Mouse (Mus musculus) lung, adult 2 months (tissue): ENCODE data around the gene Haus3. TPM values are rescaled to one million over a fixed set of nuclear protein-coding genes. Genes with fewer than 3 reads are reported as not detected.

ENCODE experiments used
- DNase-seq: peaks from one replicate; pipeline ENCODE4 v3.0.0; 2022
- H3K4me1 ChIP-seq: fragments of 200-500 bp; 2 replicates; pipeline ENCODE4 v1.6.1; 2011; ENCODE audit warnings: low read length; ENCODE audit not compliant: control insufficient read depth, insufficient read depth
- H3K4me3 ChIP-seq: fragments of 200-500 bp; replicated peaks from 2 replicates; pipeline ENCODE3; 2011; ENCODE audit warnings: low read depth, mild to moderate bottlenecking, control low read depth, low read length; ENCODE audit errors: extremely low read depth
- CTCF ChIP-seq: fragments of 200-500 bp; IDR thresholded peaks from 2 replicates; pipeline ENCODE4 v1.5.1; 2011; ENCODE audit warnings: mild to moderate bottlenecking, low read length, control low read depth; ENCODE audit not compliant: insufficient read depth
- POLR2A ChIP-seq: fragments of 200-500 bp; IDR thresholded peaks from 2 replicates; pipeline ENCODE4 v1.6.1; 2011; ENCODE audit warnings: low read depth, mild to moderate bottlenecking, control low read depth, low read length, borderline replicate concordance; ENCODE audit errors: extremely low read depth
- WGBS: fragments of 180-500 bp; shearing (Covaris S2); methylation state at CpG from one replicate; pipeline ENCODE4 v1.1.7; 2018; 5-methylcytosine and 5-hydroxymethylcytosine counted together
- polyA plus RNA-seq: library from polyadenylated mRNA; depleted of rRNA; stranded (reverse); fragments of >200 nt; gene quantifications from 2 replicates; pipeline ENCODE4 v1.2.3, GENCODE M21; 2012

Haus3 gene
- polyA plus RNA-seq, 1 experiment = 0.46 TPM

DNA sequence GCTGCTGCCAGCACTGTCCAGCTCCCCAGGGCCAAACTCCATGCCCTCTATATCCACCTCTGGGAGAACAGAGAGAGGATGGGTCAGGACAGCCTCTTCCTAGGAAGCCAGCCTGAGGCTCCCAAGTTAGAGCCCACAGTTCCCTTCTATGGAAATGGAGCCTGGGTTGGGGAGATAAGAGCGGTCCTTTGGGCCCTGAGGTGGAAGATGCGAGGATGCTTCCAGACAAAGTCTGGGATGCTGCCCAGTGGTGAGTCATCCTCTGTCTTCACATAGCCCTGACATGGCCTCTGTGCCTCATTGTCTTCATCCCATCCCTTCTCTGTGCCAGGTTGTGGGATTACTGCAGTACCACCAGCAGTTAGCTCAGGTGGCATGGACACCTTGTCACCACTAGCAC, 7.8 kb upstream of the Haus3 start:
- no peak for TF ChIP-seq POLR2A
- no peak for TF ChIP-seq CTCF
- Histone ChIP-seq H3K4me1 (peaks cover 12% of the 10 kb centered on the region), H3K4me3 (no peak overlapping the region)
- DNase-seq = no peak
- WGBS = 80% methylated on average over 2 of the region's 2 CpGs

DNA sequence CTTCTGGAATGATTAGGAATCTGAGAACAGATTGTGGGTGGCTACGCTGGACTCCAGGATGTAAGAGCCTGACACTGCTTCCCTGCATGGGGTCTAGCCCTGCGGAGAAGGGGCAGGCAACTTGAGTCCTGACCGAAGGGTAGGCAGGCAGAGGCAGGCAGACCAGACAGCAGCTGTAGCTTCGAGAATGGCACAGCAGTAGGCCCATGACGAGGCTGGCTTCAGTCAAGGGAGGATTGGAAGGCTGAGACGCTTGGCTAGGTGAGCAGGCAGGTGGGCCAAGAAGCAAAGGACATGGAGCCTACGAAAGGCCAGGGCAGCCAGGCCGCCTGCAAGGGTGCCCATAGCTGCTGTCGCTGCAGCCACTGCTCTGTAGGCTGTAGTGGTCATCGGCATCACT, 7.4 kb upstream of the Haus3 start:
- DNase-seq = no peak
- H3K4me1 ChIP-seq = peaks cover 8% of the 10 kb centered on the region; the same call in 1 of the 2 replicates
- WGBS = 84% methylated on average over 10 of the region's 10 CpGs
- TF ChIP-seq CTCF (no peak), POLR2A (no peak)
- no peak overlapping the region for H3K4me3 ChIP-seq

DNA sequence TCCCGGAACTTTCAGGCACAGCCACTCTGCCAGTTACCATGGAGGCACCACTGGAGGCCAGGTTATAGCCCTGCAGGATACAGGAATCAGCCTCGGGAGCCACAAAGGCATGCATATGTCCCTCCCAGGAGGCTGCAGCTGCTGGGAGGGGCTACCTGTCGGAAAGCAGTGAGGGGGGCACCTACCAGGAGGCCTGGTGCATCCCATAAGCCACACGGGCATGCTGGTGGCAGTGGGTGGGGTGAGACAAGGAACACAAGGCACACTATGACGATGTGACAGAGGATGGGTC, 6.0 kb upstream of the Haus3 start:
- no peak for DNase-seq
- Histone ChIP-seq H3K4me1 (peaks cover 2% of the 10 kb centered on the region; the same call in 1 of the 2 replicates), H3K4me3 (no peak overlapping the region)
- WGBS = 53% methylated on average over 5 of the region's 5 CpGs
- TF ChIP-seq CTCF (no peak), POLR2A (peak; percentile 10; the same call in 1 of the 2 replicates)

DNA sequence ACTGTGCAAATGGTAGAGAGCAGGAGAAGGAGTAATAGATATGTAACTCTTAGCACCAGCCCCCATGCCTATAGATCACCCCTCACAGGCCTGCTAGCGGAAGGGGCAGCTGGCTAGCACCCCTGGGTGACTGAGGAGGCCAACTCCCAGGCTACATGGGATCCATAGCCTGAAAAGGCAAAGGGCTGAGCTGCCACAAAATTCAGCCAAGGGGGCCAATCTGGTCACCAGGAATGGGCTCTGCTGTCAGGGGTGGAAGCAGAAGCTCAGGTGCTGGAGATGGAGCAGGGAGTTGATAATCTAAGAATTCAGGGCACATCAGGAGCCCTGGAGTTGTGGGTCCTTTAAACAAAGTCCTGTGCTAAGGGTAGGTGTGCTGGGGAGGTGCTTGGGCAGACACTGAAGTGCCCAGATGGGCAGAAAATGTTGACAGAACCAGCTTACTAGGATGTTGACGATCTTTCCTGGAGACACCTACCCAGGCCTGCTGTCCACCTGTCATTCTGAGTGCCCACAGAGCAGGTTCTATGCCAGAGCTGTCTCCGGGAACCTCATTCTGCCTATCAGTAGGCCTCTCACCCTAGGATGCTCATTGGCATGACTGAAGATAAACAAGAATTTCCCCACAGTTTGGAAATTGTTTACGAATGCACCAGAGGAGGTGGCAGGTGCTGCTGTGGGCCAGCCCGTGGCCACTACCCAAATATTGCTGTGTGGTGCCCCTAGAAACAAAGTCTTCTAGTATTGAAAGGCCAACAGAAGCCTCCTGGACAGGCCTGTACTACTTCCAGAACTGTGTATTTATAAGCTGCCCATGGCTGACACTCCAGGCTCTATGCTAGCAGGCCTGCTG, 5.4 kb upstream of the Haus3 start:
- no peak for DNase-seq
- WGBS = 70% methylated on average over 5 of the region's 5 CpGs
- no peak overlapping the region for H3K4me3 ChIP-seq
- no peak for TF ChIP-seq POLR2A
- TF ChIP-seq CTCF = no peak
- H3K4me1 ChIP-seq = no peaks in the 10 kb centered on the region

DNA sequence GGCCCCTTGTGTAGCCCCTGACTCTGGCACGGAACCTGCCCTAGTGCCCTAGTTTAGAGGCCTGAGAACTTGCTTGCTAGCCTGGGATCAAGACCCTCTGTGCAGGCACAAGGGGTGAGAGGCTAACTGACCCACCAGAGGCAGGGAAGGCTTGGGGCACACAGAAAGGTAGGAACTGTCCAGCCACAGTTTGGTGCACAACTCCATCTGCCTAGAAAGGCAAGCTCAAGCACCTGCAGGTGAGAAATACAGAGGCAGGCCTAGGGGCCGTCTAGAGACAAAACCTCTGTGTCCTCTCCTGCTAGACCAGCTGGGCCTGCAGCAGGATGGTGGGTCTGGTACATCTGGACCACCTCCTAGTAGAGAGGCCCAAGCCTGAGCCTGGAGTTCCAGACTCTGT, 4.7 kb upstream of the Haus3 start:
- Histone ChIP-seq H3K4me1 (no peaks in the 10 kb centered on the region), H3K4me3 (no peak overlapping the region)
- TF ChIP-seq CTCF = no peak
- TF ChIP-seq POLR2A = no peak
- 75% methylated on average over 2 of the region's 2 CpGs for WGBS
- no peak for DNase-seq

DNA sequence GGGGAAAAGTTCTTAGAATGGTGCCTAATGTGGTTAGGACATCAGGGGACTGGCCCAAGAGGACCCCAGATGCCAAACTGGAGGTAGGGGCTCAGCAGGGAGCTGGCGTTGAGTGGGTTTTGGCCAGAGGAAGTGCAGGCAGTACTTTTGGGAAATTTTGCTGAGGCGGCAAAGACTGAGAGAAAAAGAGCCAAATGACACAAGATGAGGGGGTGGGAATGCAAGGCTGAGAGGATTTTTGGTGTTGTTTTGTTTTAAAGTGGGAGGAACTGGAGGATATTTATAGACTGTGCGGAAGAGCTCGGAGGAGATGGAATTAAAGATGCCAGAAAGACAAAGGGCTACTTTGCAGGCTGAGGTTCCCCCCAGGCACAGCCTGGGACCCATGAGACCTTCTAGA, 1.4 kb upstream of the Haus3 start:
- no peak for DNase-seq
- 41% methylated on average over 4 of the region's 4 CpGs for WGBS
- no peak for TF ChIP-seq POLR2A
- no peak for TF ChIP-seq CTCF
- Histone ChIP-seq H3K4me3 (no peak overlapping the region), H3K4me1 (no peaks in the 10 kb centered on the region)

DNA sequence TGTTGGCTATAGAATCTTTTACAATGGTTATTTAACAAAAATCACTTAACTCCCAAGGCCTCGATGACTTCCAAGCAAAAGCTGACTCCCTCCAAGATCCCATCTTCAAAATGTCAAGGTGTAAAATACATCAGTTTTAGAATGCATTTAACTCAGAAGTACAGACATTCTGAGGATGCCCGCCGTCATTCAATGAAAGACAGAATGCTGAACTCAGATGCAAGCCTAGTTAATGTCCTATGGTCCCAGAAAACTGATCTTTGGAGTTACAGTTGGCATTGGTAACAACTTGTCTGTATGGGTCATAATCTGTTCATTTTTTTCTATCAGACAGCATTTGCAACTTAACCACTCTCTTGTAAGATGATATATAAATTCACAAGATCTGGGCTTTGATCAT, 627 bp upstream of the Haus3 start:
- WGBS = 76% methylated on average over 3 of the region's 3 CpGs
- TF ChIP-seq CTCF (no peak), POLR2A (no peak)
- H3K4me3 ChIP-seq = no peak overlapping the region
- no peak for DNase-seq
- no peaks in the 10 kb centered on the region for H3K4me1 ChIP-seq

DNA sequence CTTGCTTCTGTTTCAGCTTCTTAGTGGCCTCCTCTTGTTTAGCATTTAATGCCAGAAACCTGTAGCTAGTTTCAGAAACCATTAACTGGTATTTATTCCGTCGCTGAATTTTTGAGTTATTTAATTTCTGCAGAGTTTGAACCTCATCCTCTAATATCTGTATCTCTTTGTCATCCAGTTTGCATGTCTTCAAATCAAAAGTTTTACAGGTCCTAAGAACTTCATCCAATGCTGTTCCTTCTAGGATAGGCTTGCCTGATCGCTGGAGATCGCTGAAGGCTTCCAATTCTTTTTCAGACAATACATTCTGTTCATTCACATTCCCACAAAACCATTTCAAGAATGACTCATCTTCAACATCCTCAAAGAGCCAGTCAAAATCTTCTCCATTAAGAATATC, 1.5 kb downstream of the Haus3 start:
- TF ChIP-seq POLR2A (no peak), CTCF (no peak)
- no peak for DNase-seq
- Histone ChIP-seq H3K4me3 (no peak overlapping the region), H3K4me1 (no peaks in the 10 kb centered on the region)
- WGBS = 77% methylated on average over 4 of the region's 4 CpGs

DNA sequence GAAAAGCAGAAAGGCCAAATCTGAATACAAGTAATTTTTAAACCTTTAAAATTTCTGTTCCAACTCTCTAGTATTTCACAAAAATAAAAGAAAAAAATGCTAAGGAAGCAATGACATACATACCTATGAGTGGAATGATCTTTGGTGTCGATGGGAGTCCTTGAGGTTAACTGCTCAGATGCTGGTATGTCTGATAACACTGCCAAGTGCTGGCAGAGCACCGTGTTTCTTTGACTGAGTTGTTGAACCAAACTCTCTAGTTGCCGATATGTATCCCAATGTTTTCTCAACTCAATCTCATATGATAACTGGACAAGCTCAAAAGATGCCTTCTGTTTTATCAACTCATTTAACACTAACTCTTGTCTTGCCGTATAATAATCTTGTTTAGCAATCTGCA, 3.5 kb downstream of the Haus3 start:
- DNase-seq = no peak
- no peaks in the 10 kb centered on the region for H3K4me1 ChIP-seq
- 51% methylated on average over 4 of the region's 4 CpGs for WGBS
- no peak overlapping the region for H3K4me3 ChIP-seq
- no peak for TF ChIP-seq CTCF
- no peak for TF ChIP-seq POLR2A

DNA sequence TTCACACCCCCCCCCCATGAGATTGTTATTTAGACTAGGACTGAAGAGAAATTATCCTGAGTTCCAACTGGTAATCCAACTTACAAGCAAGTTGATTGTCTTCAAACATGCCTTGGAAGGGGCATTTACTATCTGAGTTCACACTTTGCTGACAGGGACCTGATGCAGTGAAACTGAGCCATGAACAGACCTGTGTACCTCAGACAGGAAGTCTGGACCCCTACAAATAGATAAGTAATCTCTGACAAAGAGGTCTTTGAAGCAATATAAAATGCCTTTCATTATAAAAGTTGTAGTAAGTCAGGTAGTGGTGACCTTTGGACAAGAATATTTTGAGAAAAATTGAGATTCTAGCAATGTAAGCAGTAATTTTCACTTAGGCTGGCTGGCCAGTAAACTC, 20.9 kb downstream of the Haus3 start:
- DNase-seq = no peak
- Histone ChIP-seq H3K4me3 (no peak overlapping the region), H3K4me1 (no peaks in the 10 kb centered on the region)
- no peak for TF ChIP-seq POLR2A
- TF ChIP-seq CTCF = no peak
